Mouse (Mus musculus) forebrain, embryonic 16.5 days (tissue): ENCODE results near the gene Gsta4. TPM values are rescaled to one million over a fixed set of nuclear protein-coding genes. Genes with fewer than 3 reads are reported as not detected.
"Not testable (repeated sequence)": the region's sequence is repeated elsewhere in the genome, so short reads cannot be mapped to it uniquely, and the experiment has no call there.

Source experiments
- ATAC-seq: fragments of 200-750 bp; cut with Nextera tagmentation; 2 replicates; pipeline ENCODE4 v1.8.0; 2017; ENCODE audit warnings: mild to moderate bottlenecking, moderate library complexity
- H3K27ac ChIP-seq: fragments of 300-500 bp; sonication (generic); 2 replicates; pipeline ENCODE4 v1.5.1; 2014; ENCODE audit warnings: low read length, control low read depth
- H3K27me3 ChIP-seq: fragments of 300-500 bp; sonication (generic); replicated peaks from 2 replicates; pipeline ENCODE4 v1.6.1; 2014; ENCODE audit warnings: low read length; ENCODE audit not compliant: control insufficient read depth, insufficient read depth
- H3K36me3 ChIP-seq: fragments of 300-500 bp; sonication (generic); 2 replicates; pipeline ENCODE4 v1.6.1; 2014; ENCODE audit not compliant: control insufficient read depth, insufficient read depth
- H3K4me1 ChIP-seq: fragments of 300-500 bp; sonication (generic); replicated peaks from 2 replicates; pipeline ENCODE4 v1.6.1; 2014; ENCODE audit warnings: low read length; ENCODE audit not compliant: control insufficient read depth, insufficient read depth
- H3K4me2 ChIP-seq: fragments of 300-500 bp; sonication (generic); 2 replicates; pipeline ENCODE4 v1.6.1; 2014; ENCODE audit warnings: mild to moderate bottlenecking, low read length, control low read depth
- H3K4me3 ChIP-seq: fragments of 300-500 bp; sonication (generic); replicated peaks from 2 replicates; pipeline ENCODE4 v1.5.1; 2014; ENCODE audit warnings: mild to moderate bottlenecking, low read length, control low read depth
- H3K9ac ChIP-seq: fragments of 300-500 bp; sonication (generic); replicated peaks from 2 replicates; pipeline ENCODE4 v1.6.1; 2014; ENCODE audit warnings: low read depth, low read length, control low read depth
- H3K9me3 ChIP-seq: fragments of 300-500 bp; sonication (generic); 2 replicates; pipeline ENCODE4 v1.6.1; 2016; ENCODE audit warnings: low read length; ENCODE audit not compliant: control insufficient read depth
- WGBS: fragments of 180-500 bp; shearing (Covaris S2); extraction: QIAGEN DNeasy Blood & Tissue Kit; methylation state at CpG from one replicate; pipeline ENCODE4 v1.1.7; 2014; 5-methylcytosine and 5-hydroxymethylcytosine counted together
- polyA plus RNA-seq: library from polyadenylated mRNA; unstranded; fragments of >200 nt; fragmentation: Nextera tagmentation; extraction: Ambion mirVana; gene quantifications from 2 replicates; pipeline ENCODE4 v1.2.1, GENCODE M21; 2015

The Gsta4 gene
- polyA plus RNA-seq, 1 experiment from 2014 or later, result 14.9 TPM

DNA sequence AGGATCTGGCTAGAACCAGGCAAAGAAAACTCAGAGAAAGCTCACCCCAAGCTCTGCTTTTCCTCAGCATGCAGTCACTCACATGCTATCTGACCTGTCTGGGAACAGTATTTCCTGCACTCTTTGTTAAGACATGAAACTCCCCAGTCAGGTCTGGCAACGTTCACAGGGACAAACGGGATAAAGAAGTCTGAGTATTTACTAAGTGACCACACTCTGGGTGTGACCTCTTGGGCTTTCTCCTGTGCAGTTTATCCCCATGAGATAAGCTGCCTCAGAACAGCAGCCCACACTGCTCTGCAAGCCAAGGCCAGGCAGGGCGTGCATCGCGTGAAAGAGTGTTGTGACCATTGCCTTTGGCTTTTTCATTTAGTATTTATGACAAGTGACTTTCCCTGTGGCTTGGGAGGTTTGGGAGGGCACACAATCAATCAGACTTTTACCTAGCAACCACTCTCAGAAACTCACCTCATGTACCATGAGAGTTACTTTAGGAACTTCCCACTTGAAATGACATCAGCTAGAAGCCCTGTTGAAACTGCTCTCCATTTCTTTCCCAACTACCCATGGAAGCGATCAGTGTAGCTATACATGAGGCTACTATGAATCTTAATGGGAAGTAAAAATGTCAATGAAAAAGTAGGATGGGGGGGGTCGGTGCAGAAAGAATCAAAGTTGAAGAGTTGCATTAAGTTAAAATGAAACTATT lies 29.9 kb downstream of the Gsta4 start:
- WGBS, result 92% methylated on average over 7 of the region's 7 CpGs
- no peak overlapping the region for H3K4me2 ChIP-seq

DNA sequence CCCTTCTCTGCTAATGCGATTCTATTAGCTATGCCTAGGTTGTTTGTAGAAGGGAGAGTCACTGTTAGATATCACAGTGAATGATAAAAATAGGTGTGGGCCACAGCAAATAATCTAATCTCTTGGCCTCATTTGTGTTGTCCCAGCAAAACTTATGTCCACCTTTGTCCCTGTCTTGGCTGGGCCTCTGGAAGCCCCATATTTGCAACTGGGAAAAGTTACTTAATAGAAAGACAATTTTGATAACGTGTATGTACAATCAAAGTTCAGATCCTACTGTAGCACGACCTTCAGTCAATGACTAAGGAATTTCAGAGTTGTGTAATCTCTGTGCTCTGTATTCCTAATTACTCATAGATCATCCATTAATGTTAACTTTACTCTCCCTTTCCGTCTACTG lies 34.5 kb downstream of the Gsta4 start:
- Histone ChIP-seq H3K4me3 (no peak overlapping the region), H3K36me3 (no peaks in the 10 kb centered on the region), H3K27ac (no peak overlapping the region), H3K27me3 (no peaks in the 10 kb centered on the region), H3K4me1 (no peaks in the 10 kb centered on the region), H3K9ac (no peak overlapping the region), H3K9me3 (no peaks in the 10 kb centered on the region), H3K4me2 (no peak overlapping the region)
- ATAC-seq, result no peak
- 83% methylated on average over 4 of the region's 4 CpGs for WGBS

More for the DNA sequence above, 29.9 kb downstream of the Gsta4 start:
- no peak overlapping the region for H3K9ac ChIP-seq
- no peaks in the 10 kb centered on the region for H3K27me3 ChIP-seq
- H3K27ac ChIP-seq, result no peak overlapping the region
- H3K4me3 ChIP-seq, result no peak overlapping the region
- no peaks in the 10 kb centered on the region for H3K36me3 ChIP-seq
- ATAC-seq, result no peak
- no peaks in the 10 kb centered on the region for H3K4me1 ChIP-seq
- no peaks in the 10 kb centered on the region for H3K9me3 ChIP-seq

DNA sequence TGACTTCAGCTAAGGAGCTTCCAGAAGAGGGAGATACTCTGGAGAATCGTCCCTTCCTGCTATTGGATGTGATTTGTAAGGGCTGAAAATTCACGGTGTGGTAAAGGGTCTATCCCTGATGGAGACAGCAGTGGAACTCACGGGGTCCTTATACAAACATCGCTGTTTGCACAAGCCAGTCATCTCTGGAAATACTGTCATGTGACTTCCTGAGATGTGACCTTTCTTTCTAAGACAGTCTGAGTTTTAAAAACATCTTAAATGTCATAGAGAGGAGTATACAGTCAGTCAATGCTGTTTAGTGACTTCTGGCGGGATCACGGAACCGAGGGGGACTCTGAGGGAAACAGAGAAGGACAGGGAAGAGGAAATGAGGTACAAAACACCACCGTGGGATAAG lies 40.0 kb downstream of the Gsta4 start:
- no peak overlapping the region for H3K9ac ChIP-seq
- H3K9me3 ChIP-seq, result no peaks in the 10 kb centered on the region
- H3K4me2 ChIP-seq, result no peak overlapping the region
- no peaks in the 10 kb centered on the region for H3K4me1 ChIP-seq
- no peak for ATAC-seq
- WGBS, result 86% methylated on average over 8 of the region's 8 CpGs
- no peak overlapping the region for H3K27ac ChIP-seq
- H3K4me3 ChIP-seq, result no peak overlapping the region
- no peaks in the 10 kb centered on the region for H3K36me3 ChIP-seq
- no peaks in the 10 kb centered on the region for H3K27me3 ChIP-seq

DNA sequence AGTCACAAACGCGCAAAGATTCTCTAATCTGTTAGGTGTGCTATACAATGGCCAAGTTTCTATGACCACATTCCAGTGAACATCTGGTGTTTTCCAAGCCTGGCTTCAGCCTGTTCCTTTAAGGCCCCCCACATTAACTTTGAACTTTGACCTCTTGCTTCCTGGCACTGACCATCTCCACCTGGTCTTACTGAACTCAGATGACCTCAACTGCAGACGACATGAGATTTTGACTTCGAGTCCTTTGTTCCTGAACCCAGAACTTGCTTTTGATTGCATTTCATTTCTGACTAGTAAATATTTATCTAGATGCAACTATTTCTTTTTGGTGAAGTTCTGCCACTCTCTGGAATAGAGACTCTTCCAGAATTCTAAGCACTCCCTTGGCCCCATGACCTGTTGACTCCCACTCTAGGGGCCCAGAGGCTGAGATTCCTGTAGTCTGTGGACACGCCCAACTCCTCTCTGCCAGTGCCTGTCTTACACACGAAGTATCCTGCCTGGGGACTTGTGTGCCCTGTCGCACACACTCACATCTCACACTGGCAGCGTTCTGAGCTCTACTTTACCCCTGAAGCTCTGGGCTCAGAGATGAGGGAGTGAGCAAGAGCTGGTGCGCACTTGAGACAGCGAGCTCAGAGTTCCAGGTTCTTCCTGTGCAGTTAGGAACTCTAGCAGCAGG lies 40.8 kb downstream of the Gsta4 start:
- WGBS, result 78% methylated on average over 10 of the region's 10 CpGs
- Histone ChIP-seq H3K4me3 (no peak overlapping the region), H3K27ac (no peak overlapping the region), H3K36me3 (no peaks in the 10 kb centered on the region), H3K4me2 (no peak overlapping the region), H3K4me1 (no peaks in the 10 kb centered on the region), H3K27me3 (no peaks in the 10 kb centered on the region), H3K9ac (no peak overlapping the region), H3K9me3 (no peaks in the 10 kb centered on the region)
- no peak for ATAC-seq

DNA sequence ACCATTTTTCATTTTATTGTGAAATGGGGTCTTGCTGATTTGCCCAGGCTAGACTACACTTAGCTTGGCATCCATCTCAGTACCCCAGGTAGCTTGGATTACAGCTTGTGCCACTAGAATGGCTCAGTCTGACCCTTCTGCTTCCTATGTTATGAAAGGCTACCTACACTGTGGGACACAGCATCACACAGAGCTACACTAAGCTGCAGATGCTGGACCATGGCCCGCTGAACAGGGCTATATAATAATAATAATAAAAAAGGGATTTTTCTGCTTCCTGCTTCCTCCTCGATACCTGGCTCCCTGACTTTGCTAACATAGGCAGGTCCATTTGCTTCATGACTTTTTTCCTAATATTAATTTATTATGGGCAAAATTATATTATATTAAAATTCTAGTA lies 41.8 kb downstream of the Gsta4 start:
- no peak overlapping the region for H3K9ac ChIP-seq
- no peaks in the 10 kb centered on the region for H3K27me3 ChIP-seq
- no peak overlapping the region for H3K4me2 ChIP-seq
- H3K36me3 ChIP-seq, result no peaks in the 10 kb centered on the region
- H3K4me1 ChIP-seq, result no peaks in the 10 kb centered on the region
- ATAC-seq, result no peak
- H3K9me3 ChIP-seq, result no peaks in the 10 kb centered on the region
- no peak overlapping the region for H3K27ac ChIP-seq
- 90% methylated on average over 2 of the region's 2 CpGs for WGBS
- no peak overlapping the region for H3K4me3 ChIP-seq

DNA sequence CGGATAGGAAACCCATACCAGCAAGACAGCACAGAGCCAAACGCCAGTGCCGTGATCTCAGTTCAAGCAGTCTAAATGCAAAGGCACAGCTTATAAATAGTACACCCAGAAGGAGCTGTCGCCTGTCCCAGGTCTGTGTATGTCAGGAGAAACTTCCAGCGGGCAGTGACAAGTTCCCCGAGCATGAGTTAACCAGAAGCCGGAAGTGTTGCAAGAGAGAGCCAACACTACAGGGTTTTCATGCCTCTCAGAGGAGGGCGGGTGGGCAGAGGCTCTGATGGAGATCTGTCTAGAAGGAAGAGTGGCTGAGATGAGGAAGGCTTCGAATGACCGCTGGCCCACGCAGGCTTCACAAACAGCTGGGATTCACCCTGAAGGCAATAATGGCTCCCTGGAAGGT lies 42.7 kb downstream of the Gsta4 start:
- Histone ChIP-seq H3K27me3 (no peaks in the 10 kb centered on the region), H3K4me3 (no peak overlapping the region), H3K9me3 (no peaks in the 10 kb centered on the region), H3K27ac (no peak overlapping the region), H3K9ac (no peak overlapping the region), H3K4me1 (no peaks in the 10 kb centered on the region), H3K4me2 (no peak overlapping the region), H3K36me3 (no peaks in the 10 kb centered on the region)
- WGBS, result 85% methylated on average over 11 of the region's 11 CpGs
- no peak for ATAC-seq

DNA sequence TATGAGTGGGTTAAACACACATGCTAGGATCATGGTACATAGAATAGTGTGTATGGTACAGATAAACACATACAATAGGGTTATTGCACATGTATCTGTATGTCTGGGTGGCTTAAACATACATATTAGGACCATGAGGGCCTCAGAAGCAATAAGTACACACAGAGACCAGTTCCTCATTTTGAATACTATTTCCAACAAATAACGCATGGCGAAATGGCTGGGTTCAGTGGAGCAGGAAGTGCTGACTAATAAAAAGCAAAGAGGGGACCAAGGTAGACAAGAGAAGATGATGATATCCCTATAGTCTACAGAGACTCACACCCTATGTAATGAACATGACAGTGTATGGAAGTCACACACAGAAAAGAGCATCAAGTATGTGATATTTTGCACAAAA lies 45.5 kb downstream of the Gsta4 start:
- Histone ChIP-seq H3K4me1 (no peaks in the 10 kb centered on the region), H3K4me2 (no peak overlapping the region), H3K9ac (no peak overlapping the region), H3K27ac (no peak overlapping the region), H3K27me3 (no peaks in the 10 kb centered on the region), H3K4me3 (no peak overlapping the region), H3K36me3 (no peaks in the 10 kb centered on the region), H3K9me3 (no peaks in the 10 kb centered on the region)
- 96% methylated on average over 2 of the region's 2 CpGs for WGBS
- no peak for ATAC-seq

DNA sequence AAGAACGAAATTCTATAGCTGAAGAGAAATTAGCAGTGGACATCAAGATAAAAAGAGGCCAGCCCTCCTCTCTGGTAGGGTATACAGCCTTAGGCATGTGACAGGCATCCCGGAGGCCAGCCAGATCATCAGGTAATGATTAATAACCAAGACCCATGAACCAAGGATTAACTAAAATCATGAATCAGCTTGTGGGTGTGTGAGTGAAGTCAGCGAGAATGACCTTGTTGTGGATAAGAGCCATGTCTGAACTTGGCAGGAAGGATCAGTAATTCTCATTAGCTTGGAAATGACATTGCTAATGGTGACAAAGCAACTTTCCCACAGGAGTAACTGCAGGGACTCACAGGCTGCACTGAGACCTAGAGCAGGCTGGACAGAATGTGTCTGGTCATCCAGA lies 47.1 kb downstream of the Gsta4 start:
- H3K4me3 ChIP-seq, H3K9me3 ChIP-seq, H3K27me3 ChIP-seq, H3K9ac ChIP-seq, H3K27ac ChIP-seq, H3K36me3 ChIP-seq, ATAC-seq, H3K4me2 ChIP-seq, H3K4me1 ChIP-seq: not testable (repeated sequence)
- WGBS, result 81% methylated on average over 3 of the region's 3 CpGs

DNA sequence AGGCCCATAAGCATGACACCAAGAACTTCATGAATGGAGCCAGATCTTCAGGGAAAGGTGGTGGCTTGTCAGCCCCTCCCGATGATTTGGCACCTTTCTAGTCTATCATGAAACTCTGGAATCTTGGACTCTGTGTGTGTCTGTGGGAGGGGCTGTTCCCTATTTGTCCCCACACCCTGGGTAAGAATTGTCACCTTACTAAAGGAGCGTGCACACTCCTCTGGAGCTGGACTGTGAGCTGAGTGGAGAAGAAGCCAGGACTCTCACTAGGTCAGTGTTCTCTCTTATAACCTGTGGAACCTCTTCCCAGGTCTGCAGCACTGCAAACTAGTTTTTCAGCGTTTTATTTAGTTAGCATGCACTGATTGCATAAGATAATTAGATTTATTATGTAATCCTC lies 47.9 kb downstream of the Gsta4 start, which contains the start of gene Gsta1:
Gene Gsta1 (plus strand): TSS at position 196 of the 400 bp plus-strand sequence.
- H3K9me3 ChIP-seq, ATAC-seq, H3K4me2 ChIP-seq, H3K36me3 ChIP-seq, H3K9ac ChIP-seq, H3K27ac ChIP-seq, H3K4me1 ChIP-seq, H3K27me3 ChIP-seq, H3K4me3 ChIP-seq: not testable (repeated sequence)
- 88% methylated on average over 2 of the region's 3 CpGs for WGBS
